Comparison of ENCODE assay signal across 12 mouse cellular contexts in genomic region chr10:59223890-59224289, GRCm38 (mm10). TPM values are rescaled to one million over a fixed set of nuclear protein-coding genes. Genes with fewer than 3 reads are reported as not detected.
A peak's percentile ranks its signal among the peaks of the same experiment; 100 is the strongest.
DNase-seq lines count a peak whose midpoint lies in the region; ATAC-seq and TF ChIP-seq lines count a peak whose summit lies in the region.
"Had no signal": no experiment of that assay in that cellular context is flagged by ENCODE, and none has a peak within 500 bp of the region (broad histone marks: within the 10 kb centered on the region; RNA-seq: fewer than 3 reads in every experiment).

No protein-coding gene starts in this region.

- H3K27ac ChIP-seq in lung, embryonic 16.5 days (ENCODE audit: low read length) = no peak overlapping the region
- H3K27ac ChIP-seq in hindbrain, embryonic 10.5 days = no peak overlapping the region
- H3K27ac ChIP-seq in liver, embryonic 12.5 days = no peak overlapping the region
- H3K27ac ChIP-seq in stomach, embryonic 14.5 days (ENCODE audit: low read length) = no peak overlapping the region
- H3K27ac ChIP-seq in kidney, adult 2 months (ENCODE audit: insufficient read depth, low read depth, low read length) = no peak overlapping the region
- H3K27ac ChIP-seq: heart, adult 2 months had no signal

- no peak overlapping the region for H3K9ac ChIP-seq in lung, embryonic 16.5 days (ENCODE audit: low read length)
- H3K9ac ChIP-seq in liver, embryonic 12.5 days = no peak overlapping the region
- H3K9ac ChIP-seq in stomach, embryonic 14.5 days (replicated peaks; ENCODE audit: low read depth, low read length) = no peak overlapping the region

- H3K4me3 ChIP-seq in lung, embryonic 16.5 days (ENCODE audit: low read length) = peak overlapping the region; percentile 92
- peak overlapping the region; percentile 80 for H3K4me3 ChIP-seq in hindbrain, embryonic 10.5 days
- H3K4me3 ChIP-seq in liver, embryonic 12.5 days = no peak overlapping the region
- H3K4me3 ChIP-seq in stomach, embryonic 14.5 days (ENCODE audit: low read depth, low read length) = peak overlapping the region; percentile 85; the same call in 1 of the 2 replicates
- H3K4me3 ChIP-seq in kidney, adult 2 months (ENCODE audit: insufficient read depth, low read depth, low read length) = no peak overlapping the region
- H3K4me3 ChIP-seq: heart, adult 2 months had no signal

- no peaks in the 10 kb centered on the region for H3K27me3 ChIP-seq in lung, embryonic 16.5 days (ENCODE audit: control insufficient read depth, insufficient read depth, low read depth, low read length)
- H3K27me3 ChIP-seq in hindbrain, embryonic 10.5 days (ENCODE audit: insufficient read depth, poor library complexity, severe bottlenecking) = peaks cover 4% of the 10 kb centered on the region; the same call in 1 of the 2 replicates
- peaks cover 52% of the 10 kb centered on the region for H3K27me3 ChIP-seq in liver, embryonic 12.5 days (replicated peaks)
- H3K27me3 ChIP-seq in stomach, embryonic 14.5 days (ENCODE audit: control insufficient read depth, insufficient read depth, low read length) = no peaks in the 10 kb centered on the region
- no peaks in the 10 kb centered on the region for H3K27me3 ChIP-seq in kidney, adult 2 months (replicated peaks; ENCODE audit: control insufficient read depth, insufficient read depth, low read length)
- H3K27me3 ChIP-seq: Patski had no signal

- H3K36me3 ChIP-seq in lung, embryonic 16.5 days (ENCODE audit: control insufficient read depth, insufficient read depth, low read length) = no peaks in the 10 kb centered on the region
- H3K36me3 ChIP-seq in hindbrain, embryonic 10.5 days = peaks cover 15% of the 10 kb centered on the region; the same call in 1 of the 2 replicates
- no peaks in the 10 kb centered on the region for H3K36me3 ChIP-seq in liver, embryonic 12.5 days
- no peaks in the 10 kb centered on the region for H3K36me3 ChIP-seq in stomach, embryonic 14.5 days (ENCODE audit: control insufficient read depth, insufficient read depth, low read length)
- no peaks in the 10 kb centered on the region for H3K36me3 ChIP-seq in kidney, adult 2 months (ENCODE audit: control insufficient read depth, insufficient read depth, low read length)

- TF ChIP-seq POLR2A in kidney, adult 2 months (IDR thresholded peaks at IDR 0.05; ENCODE audit: low read depth, low read length) = no peak

- no peak for TF ChIP-seq CTCF in kidney, adult 2 months (conservative IDR thresholded peaks at IDR 0.05; ENCODE audit: insufficient read depth, insufficient read length, low read depth, low read length)

- peaks cover 25% of the 10 kb centered on the region for H3K4me1 ChIP-seq in lung, embryonic 16.5 days (replicated peaks; ENCODE audit: control insufficient read depth, insufficient read depth, low read length)
- H3K4me1 ChIP-seq in hindbrain, embryonic 10.5 days (replicated peaks) = peaks cover 43% of the 10 kb centered on the region
- H3K4me1 ChIP-seq in liver, embryonic 12.5 days = peaks cover 21% of the 10 kb centered on the region
- H3K4me1 ChIP-seq in stomach, embryonic 14.5 days (ENCODE audit: control insufficient read depth, insufficient read depth, low read length) = peaks cover 4% of the 10 kb centered on the region; the same call in 1 of the 2 replicates
- H3K4me1 ChIP-seq in kidney, adult 2 months (ENCODE audit: control insufficient read depth, insufficient read depth, low read length) = no peaks in the 10 kb centered on the region

- H3K9me3 ChIP-seq in lung, embryonic 16.5 days (ENCODE audit: control insufficient read depth, low read length) = no peaks in the 10 kb centered on the region
- H3K9me3 ChIP-seq in hindbrain, embryonic 10.5 days = no peaks in the 10 kb centered on the region
- H3K9me3 ChIP-seq in liver, embryonic 12.5 days (replicated peaks) = no peaks in the 10 kb centered on the region
- H3K9me3 ChIP-seq in stomach, embryonic 14.5 days (ENCODE audit: control insufficient read depth, low read depth, low read length) = no peaks in the 10 kb centered on the region

- no peak for ATAC-seq in lung, embryonic 16.5 days (ENCODE audit: low read depth)
- no peak for ATAC-seq in liver, embryonic 12.5 days
- no peak for ATAC-seq in stomach, embryonic 14.5 days (ENCODE audit: insufficient number of reproducible peaks, insufficient read depth, low FRiP score, low read depth)
- ATAC-seq: Patski had no signal

- DNase-seq in lung, postnatal 10 days = no peak
- DNase-seq in hindbrain, embryonic 10.5 days (ENCODE audit: low spot score) = no peak
- DNase-seq in gastrocnemius, postnatal 25 days = no peak
- DNase-seq in T-cell, adult 2 months (ENCODE audit: low spot score) = no peak
- DNase-seq in kidney, adult 2 months = no peak
- DNase-seq: cerebellum, postnatal 14 days; heart, adult 2 months; spleen, adult 18-20 months had no signal

- H3K4me2 ChIP-seq in lung, embryonic 16.5 days (ENCODE audit: low read depth, low read length) = peak overlapping the region; percentile 95
- peak overlapping the region; percentile 89 for H3K4me2 ChIP-seq in liver, embryonic 12.5 days
- peak overlapping the region; percentile 93 for H3K4me2 ChIP-seq in stomach, embryonic 14.5 days (replicated peaks; ENCODE audit: low read depth, low read length)

- 71% methylated on average over 4 of the region's 4 CpGs for WGBS in lung, embryonic 16.5 days
- 78% methylated on average over 4 of the region's 4 CpGs for WGBS in hindbrain, embryonic 10.5 days
- WGBS in liver, embryonic 12.5 days (ENCODE audit: insufficient replicate concordance) = 70% methylated on average over 4 of the region's 4 CpGs
- WGBS in stomach, embryonic 14.5 days = 76% methylated on average over 4 of the region's 4 CpGs
- WGBS in kidney, adult 2 months = 76% methylated on average over 4 of the region's 4 CpGs

RNA-seq across cellular contexts. Expression of gene Sowahc, which starts 2.1 kb away (rescaled TPM):
- polyA plus RNA-seq in lung, embryonic 16.5 days (2015; fragmentation: Nextera tagmentation; extraction: Ambion mirVana) = 12.8 and 13.7 TPM in 2 replicates
- polyA plus RNA-seq in hindbrain, embryonic 10.5 days (2016; fragmentation: Nextera tagmentation; extraction: Ambion mirVana) = 11.2 and 12.3 TPM in 2 replicates
- 2.8 and 3.1 TPM in 2 replicates for polyA plus RNA-seq in liver, embryonic 12.5 days (2016; fragmentation: Nextera tagmentation; extraction: Ambion mirVana)
- 11.7 and 13.5 TPM in 2 replicates for polyA plus RNA-seq in stomach, embryonic 14.5 days (2014; fragmentation: Nextera tagmentation; extraction: Ambion mirVana)
- 1 to 10 TPM in 1 of 2 experiments, under 1 TPM in 1; 0.87 to 2.0 TPM for total RNA-seq in gastrocnemius, postnatal 25 days (2021)
- 4.3 and 4.6 TPM in 2 replicates for polyA plus RNA-seq in kidney, adult 2 months (2012; rRNA removed)

RNA-seq across cellular contexts. Expression of gene Sept10, which starts 2.2 kb away (rescaled TPM):
- polyA plus RNA-seq in lung, embryonic 16.5 days (2015; fragmentation: Nextera tagmentation; extraction: Ambion mirVana) = 67.0 and 74.6 TPM in 2 replicates
- 22.2 and 28.4 TPM in 2 replicates for polyA plus RNA-seq in hindbrain, embryonic 10.5 days (2016; fragmentation: Nextera tagmentation; extraction: Ambion mirVana)
- 12.8 and 12.9 TPM in 2 replicates for polyA plus RNA-seq in liver, embryonic 12.5 days (2016; fragmentation: Nextera tagmentation; extraction: Ambion mirVana)
- 47.5 and 49.7 TPM in 2 replicates for polyA plus RNA-seq in stomach, embryonic 14.5 days (2014; fragmentation: Nextera tagmentation; extraction: Ambion mirVana)
- 1 to 10 TPM; 6.7 to 8.3 TPM for total RNA-seq in gastrocnemius, postnatal 25 days (2021)
- 8.1 and 9.1 TPM in 2 replicates for polyA plus RNA-seq in kidney, adult 2 months (2012; rRNA removed)

Comparison
In these comparisons a context has a peak if more than half of its experiments do, and no peak if none do; other contexts are left out.
1. H3K4me3 ChIP-seq: peak in lung, embryonic 16.5 days (single experiment), hindbrain, embryonic 10.5 days (single experiment) and stomach, embryonic 14.5 days (single experiment); none in liver, embryonic 12.5 days (single experiment) and kidney, adult 2 months (single experiment).
2. Peak in every context shown above with its lines, with median percentiles within 50 percentile points of each other: H3K4me2 ChIP-seq.